Comparison of ENCODE assay signal across 15 mouse cellular contexts in the genomic region with DNA sequence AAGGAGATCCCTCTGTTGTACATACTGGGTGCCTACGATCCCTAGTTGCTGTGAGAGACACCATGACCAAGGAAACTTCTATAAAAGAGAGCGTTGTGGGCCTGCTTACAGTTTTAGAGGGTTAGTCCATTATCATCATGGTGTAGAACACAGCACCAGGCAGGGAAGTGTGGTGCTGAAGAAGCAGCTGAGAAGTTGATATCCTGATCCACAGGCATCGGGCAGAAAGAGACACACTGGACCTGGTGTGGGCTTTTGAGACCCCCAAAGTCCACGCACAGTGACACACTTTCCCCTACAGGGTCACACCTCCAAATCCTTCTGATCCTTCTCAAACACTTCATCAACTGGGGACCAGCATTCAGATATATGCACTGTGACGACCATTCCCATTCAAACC.
"Had no signal": no experiment of that assay in that cellular context is flagged by ENCODE, and none has a peak within 500 bp of the region (broad histone marks: within the 10 kb centered on the region; RNA-seq: fewer than 3 reads in every experiment).

No protein-coding gene starts in this region.

- DNase-seq: heart, postnatal 10 days; heart, postnatal 36 days; heart, postnatal 4 days; kidney, adult 11 months; kidney, adult 18-20 months; kidney, adult 2 months; kidney, adult 8-10 months; kidney, adult 9 months; kidney, postnatal 10 days; kidney, postnatal 14 days; kidney, postnatal 25 days; kidney, postnatal 36 days; kidney, postnatal 4 days; layer of hippocampus, adult 9-11 months; layer of hippocampus, postnatal 36 days had no signal
